15 mouse cellular contexts compared by ENCODE assay signal in genomic region chr3:68121338-68121737, GRCm38 (mm10). TPM values are rescaled to one million over a fixed set of nuclear protein-coding genes. Genes with fewer than 3 reads are reported as not detected.
DNase-seq lines count a peak whose midpoint lies in the region; ATAC-seq lines count a peak whose summit lies in the region.
"Had no signal": no experiment of that assay in that cellular context is flagged by ENCODE, and none has a peak within 500 bp of the region (broad histone marks: within the 10 kb centered on the region; RNA-seq: fewer than 3 reads in every experiment).

No protein-coding gene starts in this region.

- no peaks in the 10 kb centered on the region for H3K9me3 ChIP-seq in heart, embryonic 14.5 days (ENCODE audit: control insufficient read depth, low read length)
- H3K9me3 ChIP-seq: embryonic facial prominence, embryonic 15.5 days; hindbrain, embryonic 13.5 days; neural tube, embryonic 13.5 days had no signal

- intact Hi-C loops in heart, postnatal 25 days (cut with DNase I) = no loop called here
- intact Hi-C loops in left cerebral cortex, postnatal 4 days (cut with DNase I) = no loop called here
- intact Hi-C loops in left cerebral cortex, postnatal 36 days (cut with DNase I) = no loop called here
- intact Hi-C loops in heart, postnatal 14 days (cut with DNase I) = no loop called here

- no peaks in the 10 kb centered on the region for H3K36me3 ChIP-seq in heart, embryonic 14.5 days (ENCODE audit: control insufficient read depth, insufficient read depth, low read length)
- H3K36me3 ChIP-seq: embryonic facial prominence, embryonic 15.5 days; hindbrain, embryonic 13.5 days; neural tube, embryonic 13.5 days had no signal

- H3K4me3 ChIP-seq in heart, embryonic 14.5 days (ENCODE audit: control insufficient read depth in 1 of 2, insufficient read depth in 1 of 2, low read depth in 1 of 2, low read length in 2 of 2) = no peak overlapping the region
- H3K4me3 ChIP-seq: embryonic facial prominence, embryonic 15.5 days; hindbrain, embryonic 13.5 days; neural tube, embryonic 13.5 days had no signal

- H3K27me3 ChIP-seq in heart, embryonic 14.5 days (ENCODE audit: control insufficient read depth, insufficient read depth, low read length) = no peaks in the 10 kb centered on the region
- H3K27me3 ChIP-seq: embryonic facial prominence, embryonic 15.5 days; hindbrain, embryonic 13.5 days; neural tube, embryonic 13.5 days had no signal

- 6% methylated on average over 5 of the region's 5 CpGs for WGBS in heart, embryonic 14.5 days

- no peak overlapping the region for H3K9ac ChIP-seq in heart, embryonic 14.5 days (ENCODE audit: low read length)
- H3K9ac ChIP-seq: embryonic facial prominence, embryonic 15.5 days; hindbrain, embryonic 13.5 days; neural tube, embryonic 13.5 days had no signal

- H3K27ac ChIP-seq in heart, embryonic 14.5 days (replicated peaks in 1 of 2; ENCODE audit: control insufficient read depth in 1 of 2, insufficient read depth in 1 of 2, low read depth in 2 of 2, low read length in 2 of 2) = peak overlapping the region; percentile 30 to 34; a peak in 3 of 4 replicates
- H3K27ac ChIP-seq: embryonic facial prominence, embryonic 15.5 days; hindbrain, embryonic 13.5 days; neural tube, embryonic 13.5 days had no signal

- no peak overlapping the region for H3K4me2 ChIP-seq in heart, embryonic 14.5 days (ENCODE audit: low read length)
- H3K4me2 ChIP-seq: embryonic facial prominence, embryonic 15.5 days; hindbrain, embryonic 13.5 days; liver, embryonic 11.5 days; neural tube, embryonic 13.5 days had no signal

- H3K4me1 ChIP-seq in heart, embryonic 14.5 days (ENCODE audit: control insufficient read depth in 2 of 2, insufficient read depth in 2 of 2, low read length in 2 of 2) = peaks cover 0 to 5% of the 10 kb centered on the region in 2 experiments; a peak in 3 of 4 replicates
- H3K4me1 ChIP-seq: embryonic facial prominence, embryonic 15.5 days had no signal

- ATAC-seq in heart, embryonic 14.5 days (ENCODE audit: insufficient number of reproducible peaks, insufficient read depth, low FRiP score, low read depth) = peak; percentile 43; the same call in 1 of the 2 replicates
- ATAC-seq in megakaryocyte progenitor cell, adult 5-6 weeks (replicated peaks; ENCODE audit: poor library complexity) = no peak
- ATAC-seq: CD4-positive, CD25-positive, alpha-beta regulatory T cell, adult 4 months; intestine, postnatal 0 days had no signal

- DNase-seq in heart, adult 8-10 months (ENCODE audit: low spot score) = peak; percentile 3
- DNase-seq in heart, postnatal 25 days (ENCODE audit: low spot score) = no peak
- peak; percentile 32 for DNase-seq in left cerebral cortex, postnatal 4 days
- DNase-seq in left cerebral cortex, postnatal 36 days (ENCODE audit: low spot score in 2 of 2) = no peak
- DNase-seq in heart, postnatal 14 days = peak; percentile 3 to 23
- DNase-seq: adrenal gland, adult 8-10 months; thymus, adult 18-20 months had no signal

RNA-seq across cellular contexts. Expression of gene Schip1, which starts 56.7 kb away (rescaled TPM):
- total RNA-seq in heart, adult 8-10 months (2022) = 100 to 1,000 TPM; 148 to 166 (median 160) TPM
- 100 to 1,000 TPM; 200 to 207 TPM for total RNA-seq in heart, postnatal 25 days (2021)
- 100 to 1,000 TPM; 113 to 126 TPM for total RNA-seq in left cerebral cortex, postnatal 4 days (2021)
- total RNA-seq in left cerebral cortex, postnatal 36 days (2021) = 100 to 1,000 TPM; 229 to 297 TPM
- 66.4 and 73.7 TPM in 2 replicates for polyA plus RNA-seq in heart, embryonic 14.5 days (2014; fragmentation: Nextera tagmentation; extraction: Ambion mirVana)
- total RNA-seq in heart, postnatal 14 days (2021) = 100 to 1,000 TPM; 199 to 209 TPM
- total RNA-seq in megakaryocyte progenitor cell, adult 5-6 weeks (2015) = 3.3 and 5.6 TPM in 2 replicates
- 5.0 and 7.4 TPM in 2 replicates for total RNA-seq in megakaryocyte progenitor cell, adult 5-6 weeks (2017)
- polyA plus RNA-seq: CD4-positive, CD25-positive, alpha-beta regulatory T cell, adult 4 months had no signal

Comparison
In these comparisons a context has a peak if more than half of its experiments do, and no peak if none do; other contexts are left out.
1. DNase-seq: peak in heart, adult 8-10 months (single experiment), left cerebral cortex, postnatal 4 days (single experiment) and heart, postnatal 14 days (2 of 2); none in heart, postnatal 25 days (single experiment) and left cerebral cortex, postnatal 36 days (0 of 2).
2. RNA of gene Schip1, which starts 56.7 kb away (total RNA-seq): 229 to 297 TPM in left cerebral cortex, postnatal 36 days, 199 to 209 TPM in heart, postnatal 14 days, 200 to 207 TPM in heart, postnatal 25 days, 148 to 166 TPM in heart, adult 8-10 months and 113 to 126 TPM in left cerebral cortex, postnatal 4 days; 3.3 to 7.4 TPM in megakaryocyte progenitor cell, adult 5-6 weeks; every median in the first group is over 10 times any median in the second.